Mouse (Mus musculus) hindbrain, embryonic 12.5 days (tissue): ENCODE data around the gene Coro2a. TPM values are rescaled to one million over a fixed set of nuclear protein-coding genes. Genes with fewer than 3 reads are reported as not detected.
"Not testable (repeated sequence)": the region's sequence is repeated elsewhere in the genome, so short reads cannot be mapped to it uniquely, and the experiment has no call there.

Source experiments
- ATAC-seq: fragments of 200-750 bp; cut with Nextera tagmentation; 2 replicates; pipeline ENCODE4 v1.8.0; 2017; ENCODE audit warnings: moderate TSS enrichment; ENCODE audit not compliant: low FRiP score
- H3K27ac ChIP-seq: fragments of 300-500 bp; sonication (generic); 2 replicates; pipeline ENCODE4 v1.5.1; 2016; ENCODE audit warnings: mild to moderate bottlenecking
- H3K27me3 ChIP-seq: fragments of 300-500 bp; sonication (generic); 2 replicates; pipeline ENCODE4 v1.6.1; 2016; ENCODE audit warnings: mild to moderate bottlenecking
- H3K36me3 ChIP-seq: fragments of 300-500 bp; sonication (generic); 2 replicates; pipeline ENCODE4 v1.6.1; 2016; ENCODE audit warnings: mild to moderate bottlenecking
- H3K4me1 ChIP-seq: fragments of 300-500 bp; sonication (generic); 2 replicates; pipeline ENCODE4 v1.6.1; 2016
- H3K4me2 ChIP-seq: fragments of 300-500 bp; sonication (generic); replicated peaks from 2 replicates; pipeline ENCODE4 v1.6.1; 2016; ENCODE audit warnings: mild to moderate bottlenecking
- H3K4me3 ChIP-seq: fragments of 300-500 bp; sonication (generic); 2 replicates; pipeline ENCODE4 v1.5.1; 2016; ENCODE audit warnings: mild to moderate bottlenecking
- H3K9ac ChIP-seq: fragments of 300-500 bp; sonication (generic); 2 replicates; pipeline ENCODE4 v1.6.1; 2016; ENCODE audit warnings: mild to moderate bottlenecking, moderate library complexity
- H3K9me3 ChIP-seq: fragments of 300-500 bp; sonication (generic); replicated peaks from 2 replicates; pipeline ENCODE4 v1.6.1; 2016; ENCODE audit warnings: mild to moderate bottlenecking
- WGBS: fragments of 180-500 bp; shearing (Covaris S2); methylation state at CpG from one replicate; pipeline ENCODE4 v1.1.7; 2016; 5-methylcytosine and 5-hydroxymethylcytosine counted together
- polyA plus RNA-seq: library from polyadenylated mRNA; unstranded; fragments of >200 nt; fragmentation: Nextera tagmentation; extraction: Ambion mirVana; gene quantifications from 2 replicates; pipeline ENCODE4 v1.2.1, GENCODE M21; 2016

The Coro2a gene
- polyA plus RNA-seq, 1 experiment from 2014 or later: 7.0 TPM

DNA sequence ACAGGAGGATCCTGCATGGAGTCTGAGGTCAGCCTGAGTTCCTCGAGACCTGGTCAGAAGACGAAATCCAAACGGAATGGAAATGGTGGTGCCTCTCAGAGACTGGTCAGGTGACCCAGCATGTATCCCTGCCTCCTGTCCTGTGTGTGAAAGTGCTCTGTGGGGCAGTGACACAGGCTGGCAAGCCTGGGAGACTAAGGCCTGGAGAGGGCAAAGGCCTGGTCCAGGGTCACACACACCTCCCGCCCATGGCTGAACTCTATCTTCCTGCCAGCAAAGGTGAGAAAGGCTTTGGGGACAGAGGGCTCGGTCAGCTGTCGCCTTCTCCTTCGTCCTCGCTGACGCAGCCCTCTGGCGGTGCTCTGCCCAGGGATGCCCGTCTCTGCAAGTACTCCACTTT lies 3.4 kb upstream of the Coro2a start:
- Histone ChIP-seq H3K36me3 (no peaks in the 10 kb centered on the region), H3K27ac (no peak overlapping the region), H3K4me2 (no peak overlapping the region), H3K9ac (no peak overlapping the region), H3K4me1 (peaks cover 15% of the 10 kb centered on the region), H3K9me3 (no peaks in the 10 kb centered on the region), H3K27me3 (peaks cover 27% of the 10 kb centered on the region), H3K4me3 (no peak overlapping the region)
- no peak for ATAC-seq
- 56% methylated on average over 11 of the region's 11 CpGs for WGBS

DNA sequence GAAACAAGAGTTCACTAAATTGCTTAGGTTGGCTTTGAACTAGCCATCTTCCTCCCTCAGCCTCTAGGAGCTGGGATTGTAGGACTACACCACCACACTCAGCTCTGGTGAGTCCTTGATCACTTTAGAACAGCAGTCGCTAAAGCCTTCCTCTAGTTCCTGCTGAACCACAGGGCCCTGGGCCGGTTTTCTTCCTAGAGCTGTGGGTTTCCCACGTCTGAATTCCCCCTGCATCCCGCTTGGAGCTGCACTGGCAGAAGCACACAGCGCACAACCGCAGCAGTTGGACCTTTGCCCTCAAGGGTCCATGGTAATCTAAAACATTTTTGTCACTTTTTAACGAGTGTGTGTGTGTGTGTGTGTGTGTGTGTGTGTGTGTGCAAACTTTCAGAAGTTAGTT lies 702 bp upstream of the Coro2a start:
- H3K4me1 ChIP-seq: peaks cover 15% of the 10 kb centered on the region
- no peak overlapping the region for H3K4me3 ChIP-seq
- no peak overlapping the region for H3K27ac ChIP-seq
- no peak overlapping the region for H3K9ac ChIP-seq
- no peak overlapping the region for H3K4me2 ChIP-seq
- no peaks in the 10 kb centered on the region for H3K36me3 ChIP-seq
- H3K9me3 ChIP-seq: no peaks in the 10 kb centered on the region
- peaks cover 48% of the 10 kb centered on the region for H3K27me3 ChIP-seq
- WGBS: 64% methylated on average over 7 of the region's 7 CpGs
- no peak for ATAC-seq

DNA sequence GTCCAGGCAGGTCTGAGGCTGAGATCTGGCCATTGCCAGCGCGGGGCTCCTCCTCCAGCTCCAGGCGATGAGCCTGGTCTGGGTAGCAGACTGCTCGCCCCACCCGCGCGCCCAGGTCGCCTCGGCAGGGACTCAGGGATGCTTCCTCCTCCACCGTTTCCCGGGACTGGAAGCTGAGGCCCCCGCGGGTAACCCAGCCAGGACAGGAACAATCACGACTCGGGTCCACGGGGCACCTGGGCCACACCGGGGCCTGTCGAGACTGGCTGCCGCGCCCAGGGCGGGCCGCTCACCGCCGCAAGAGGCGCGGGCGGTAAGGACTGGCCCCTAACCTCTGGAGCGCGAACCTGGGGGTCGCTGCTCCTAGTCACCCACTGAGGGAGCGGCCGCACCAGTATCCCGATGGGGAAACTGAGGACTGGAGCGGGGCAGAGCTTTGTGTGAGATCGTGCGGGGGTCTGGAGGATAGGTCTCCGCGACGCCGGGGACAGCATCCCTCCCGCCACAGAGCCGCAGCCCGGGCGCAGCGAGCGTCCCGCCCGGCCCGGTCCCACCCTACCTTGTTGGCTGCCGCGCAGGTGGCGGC lies 651 bp downstream of the Coro2a start:
- Histone ChIP-seq H3K9me3 (no peaks in the 10 kb centered on the region), H3K36me3 (no peaks in the 10 kb centered on the region), H3K4me2 (peak overlapping the region; percentile 95), H3K4me3 (peak overlapping the region; percentile 61), H3K27ac (no peak overlapping the region), H3K27me3 (peaks cover 57% of the 10 kb centered on the region), H3K9ac (peak overlapping the region; percentile 70), H3K4me1 (peaks cover 15% of the 10 kb centered on the region)
- peak; percentile 64 for ATAC-seq
- WGBS: under 1% methylated on average over 46 of the region's 52 CpGs

DNA sequence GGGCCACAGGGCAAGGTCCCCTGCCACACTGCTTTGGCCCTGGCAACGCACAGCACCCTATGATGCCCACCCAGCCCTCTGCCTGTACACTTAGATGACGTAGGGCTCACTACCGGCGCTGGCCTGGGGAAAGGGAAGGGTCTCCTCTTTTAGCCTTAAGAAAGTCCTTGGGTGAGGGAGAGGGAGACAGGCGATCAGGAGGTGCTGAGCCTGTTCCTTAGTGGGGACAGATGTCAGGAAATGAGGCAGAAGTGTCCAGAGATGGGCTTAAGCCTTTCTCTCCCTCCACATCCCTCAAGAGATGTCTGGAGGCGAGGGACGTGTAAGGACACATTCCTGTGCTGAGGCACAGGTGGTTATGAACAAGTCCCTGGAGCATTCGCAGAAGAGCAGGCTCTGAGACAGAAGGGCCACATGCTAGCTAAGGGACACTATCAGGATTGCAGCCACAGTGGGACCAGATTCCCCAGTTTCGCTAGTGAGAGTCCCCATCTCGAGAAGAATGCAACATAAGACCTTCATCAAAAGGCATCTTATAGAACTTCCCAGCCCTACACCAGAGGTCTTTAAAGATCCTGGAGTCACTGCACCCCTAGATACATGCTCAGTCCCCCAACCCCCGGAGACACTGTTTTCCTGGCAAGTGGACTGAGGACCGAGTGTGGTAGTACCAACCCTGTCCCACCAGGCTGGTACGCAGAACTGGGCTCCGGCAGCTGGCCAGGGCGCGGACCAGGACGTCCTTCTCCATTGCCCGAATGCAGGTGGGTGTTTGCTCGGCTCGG lies 1.3 kb downstream of the Coro2a start:
- peaks cover 60% of the 10 kb centered on the region for H3K27me3 ChIP-seq
- peaks cover 15% of the 10 kb centered on the region for H3K4me1 ChIP-seq
- ATAC-seq: peak; percentile 3; the same call in 1 of the 2 replicates
- 39% methylated on average over 20 of the region's 20 CpGs for WGBS
- H3K4me3 ChIP-seq: peak overlapping the region; percentile 61
- no peak overlapping the region for H3K27ac ChIP-seq
- no peaks in the 10 kb centered on the region for H3K36me3 ChIP-seq
- peak overlapping the region; percentile 70 for H3K9ac ChIP-seq
- peak overlapping the region; percentile 95 for H3K4me2 ChIP-seq
- no peaks in the 10 kb centered on the region for H3K9me3 ChIP-seq

DNA sequence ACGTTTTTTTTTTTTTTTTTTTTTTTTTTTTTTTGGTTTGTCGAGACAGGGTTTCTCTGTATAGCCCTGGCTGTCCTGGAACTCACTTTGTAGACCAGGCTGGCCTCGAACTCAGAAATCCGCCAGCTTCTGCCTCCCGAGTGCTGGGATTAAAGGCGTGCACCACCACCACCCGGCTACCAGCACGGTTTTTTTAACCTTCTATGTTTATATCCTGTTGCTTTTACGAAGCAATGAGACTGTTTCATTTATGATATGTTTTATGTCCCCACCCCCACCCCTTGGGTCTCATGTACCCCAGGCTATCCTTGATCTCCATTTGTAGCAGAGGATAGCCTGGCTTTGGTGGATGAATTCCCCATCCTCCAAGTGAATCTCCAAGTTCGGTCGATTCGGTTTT lies 2.4 kb downstream of the Coro2a start:
- H3K36me3 ChIP-seq, H3K4me2 ChIP-seq, H3K9ac ChIP-seq, H3K27ac ChIP-seq, H3K9me3 ChIP-seq, H3K4me3 ChIP-seq, ATAC-seq: not testable (repeated sequence)
- peaks cover 13% of the 10 kb centered on the region for H3K4me1 ChIP-seq
- H3K27me3 ChIP-seq: peaks cover 57% of the 10 kb centered on the region
- WGBS: 84% methylated on average over 12 of the region's 12 CpGs

DNA sequence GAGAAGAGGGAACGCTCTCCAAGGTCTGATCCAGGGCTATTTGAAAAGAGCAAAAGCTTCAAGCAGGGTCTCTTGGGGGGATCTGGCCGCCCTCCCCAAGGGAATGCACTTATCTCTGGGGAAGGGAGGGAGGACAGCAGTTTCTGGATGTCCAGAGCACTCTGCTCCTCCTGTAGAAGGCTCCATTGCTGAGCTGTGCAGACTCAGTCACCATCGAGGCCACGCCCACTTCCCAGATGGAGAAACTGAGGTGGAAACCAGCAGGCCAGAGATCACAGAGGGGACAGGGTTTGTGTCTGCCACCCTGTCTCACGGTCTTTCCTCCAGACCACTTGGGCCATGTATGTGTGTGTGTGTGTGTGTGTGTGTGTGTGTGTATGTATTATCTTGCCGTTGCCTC lies 3.0 kb downstream of the Coro2a start:
- no peak overlapping the region for H3K9ac ChIP-seq
- H3K36me3 ChIP-seq: no peaks in the 10 kb centered on the region
- H3K4me1 ChIP-seq: peaks cover 6% of the 10 kb centered on the region
- no peak overlapping the region for H3K27ac ChIP-seq
- 77% methylated on average over 6 of the region's 6 CpGs for WGBS
- no peaks in the 10 kb centered on the region for H3K9me3 ChIP-seq
- no peak overlapping the region for H3K4me2 ChIP-seq
- H3K4me3 ChIP-seq: no peak overlapping the region
- no peak for ATAC-seq
- H3K27me3 ChIP-seq: peaks cover 55% of the 10 kb centered on the region

DNA sequence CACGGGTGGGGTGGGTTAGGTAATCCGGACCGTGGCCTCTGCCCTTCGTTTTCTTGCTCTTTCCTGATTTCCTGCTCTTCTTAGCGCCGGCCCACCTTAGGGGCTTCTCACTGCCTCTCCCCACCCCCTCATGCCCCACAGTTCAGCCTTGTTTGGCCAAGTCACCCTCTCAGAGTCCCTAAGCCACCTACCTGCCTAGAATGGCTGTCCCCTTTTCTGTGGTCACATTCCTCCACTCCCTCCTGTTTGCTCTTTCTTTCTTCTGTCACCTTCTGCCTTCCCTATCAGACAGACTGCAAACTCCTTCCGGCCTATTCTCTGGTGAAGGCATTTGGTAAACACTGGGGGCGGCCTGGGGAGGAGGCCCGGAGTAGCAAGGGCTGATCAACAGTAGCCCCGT lies 3.9 kb downstream of the Coro2a start:
- Histone ChIP-seq H3K9ac (no peak overlapping the region), H3K4me2 (no peak overlapping the region), H3K4me3 (no peak overlapping the region), H3K4me1 (peaks cover 6% of the 10 kb centered on the region), H3K27ac (no peak overlapping the region), H3K27me3 (peaks cover 52% of the 10 kb centered on the region), H3K36me3 (no peaks in the 10 kb centered on the region), H3K9me3 (no peaks in the 10 kb centered on the region)
- WGBS: 66% methylated on average over 10 of the region's 10 CpGs
- no peak for ATAC-seq

DNA sequence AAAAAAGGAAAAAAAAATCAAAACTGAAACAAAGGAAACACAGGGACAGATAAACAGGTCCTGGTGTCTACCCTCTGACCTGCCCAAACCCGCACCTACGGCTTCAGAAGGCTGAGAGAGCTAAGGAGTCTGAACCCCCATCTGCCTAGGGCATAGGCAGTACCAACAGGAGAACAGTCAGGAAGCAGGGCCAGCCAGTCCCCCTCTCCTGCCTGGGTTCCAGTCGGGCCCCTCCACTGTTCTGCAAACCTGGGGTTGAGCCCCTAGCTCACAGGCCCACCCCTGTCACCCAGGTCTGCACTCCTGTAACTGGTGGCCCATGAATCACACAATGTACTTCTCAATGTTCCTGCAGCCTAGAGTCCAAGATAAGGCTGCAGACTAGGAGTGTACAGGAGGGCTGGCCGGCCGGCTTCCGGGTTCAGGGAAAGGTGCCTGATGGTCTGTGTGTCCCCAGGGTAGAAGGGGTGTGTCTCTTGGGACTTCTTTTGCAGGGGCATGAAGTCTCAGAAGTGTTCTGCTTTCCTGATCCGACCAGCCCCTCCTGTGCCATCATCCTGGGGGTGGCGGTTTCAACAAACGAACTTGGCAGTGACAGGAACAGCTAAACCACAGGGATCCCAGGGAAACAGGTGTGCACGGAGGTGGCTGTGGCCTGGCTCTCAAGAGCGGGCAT lies 4.6 kb downstream of the Coro2a start:
- H3K9ac ChIP-seq: no peak overlapping the region
- H3K27ac ChIP-seq: no peak overlapping the region
- peaks cover 45% of the 10 kb centered on the region for H3K27me3 ChIP-seq
- no peak overlapping the region for H3K4me2 ChIP-seq
- no peaks in the 10 kb centered on the region for H3K9me3 ChIP-seq
- 74% methylated on average over 11 of the region's 11 CpGs for WGBS
- no peaks in the 10 kb centered on the region for H3K36me3 ChIP-seq
- peaks cover 6% of the 10 kb centered on the region for H3K4me1 ChIP-seq
- ATAC-seq: no peak
- H3K4me3 ChIP-seq: no peak overlapping the region

DNA sequence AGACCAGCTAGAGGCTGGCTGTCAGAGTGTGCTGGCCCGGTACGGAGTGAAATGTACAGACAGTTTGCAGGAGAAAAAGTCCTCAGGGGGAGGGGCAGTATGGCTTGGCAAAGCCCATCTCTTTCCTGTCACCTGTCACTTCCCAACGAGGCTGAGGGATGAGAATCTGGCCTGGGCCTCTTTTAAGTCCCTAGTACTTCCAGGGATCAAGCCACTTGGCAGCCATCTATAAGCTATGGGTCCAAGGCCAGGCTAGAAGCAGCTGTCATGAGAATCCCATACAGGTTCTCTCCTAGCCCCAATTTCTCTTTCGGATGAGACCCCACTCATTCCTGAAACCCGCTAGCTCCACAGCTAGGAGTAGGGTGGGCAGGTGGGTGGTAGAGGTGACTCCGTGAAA lies 5.6 kb downstream of the Coro2a start:
- H3K27ac ChIP-seq: no peak overlapping the region
- no peak overlapping the region for H3K4me2 ChIP-seq
- no peaks in the 10 kb centered on the region for H3K36me3 ChIP-seq
- no peak overlapping the region for H3K4me3 ChIP-seq
- H3K9me3 ChIP-seq: no peaks in the 10 kb centered on the region
- H3K27me3 ChIP-seq: peaks cover 43% of the 10 kb centered on the region
- peaks cover 5% of the 10 kb centered on the region for H3K4me1 ChIP-seq
- ATAC-seq: no peak
- WGBS: 78% methylated on average over 6 of the region's 6 CpGs
- no peak overlapping the region for H3K9ac ChIP-seq

DNA sequence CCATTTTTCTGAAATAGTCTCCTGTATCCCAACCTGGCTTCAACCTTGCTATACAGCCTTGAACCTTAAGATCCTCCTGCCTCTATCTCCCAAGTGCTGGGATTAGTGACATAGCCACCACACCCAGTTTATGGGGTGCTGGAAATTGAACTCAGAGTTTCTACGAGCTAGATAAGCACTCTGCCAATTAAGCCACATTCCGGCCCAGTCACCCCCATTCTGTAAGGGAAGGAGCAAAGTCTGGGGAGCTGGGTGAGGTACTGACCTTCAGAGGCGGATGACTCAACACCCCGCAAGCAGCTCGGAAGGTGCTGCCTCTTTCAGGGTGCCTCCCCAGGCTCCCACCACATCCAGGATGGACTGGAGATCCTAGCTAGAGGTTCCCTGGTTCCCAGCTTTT lies 7.9 kb downstream of the Coro2a start:
- H3K4me2 ChIP-seq: no peak overlapping the region
- no peak for ATAC-seq
- no peak overlapping the region for H3K4me3 ChIP-seq
- H3K9me3 ChIP-seq: no peaks in the 10 kb centered on the region
- no peak overlapping the region for H3K9ac ChIP-seq
- 90% methylated on average over 5 of the region's 5 CpGs for WGBS
- no peaks in the 10 kb centered on the region for H3K4me1 ChIP-seq
- no peaks in the 10 kb centered on the region for H3K36me3 ChIP-seq
- H3K27ac ChIP-seq: no peak overlapping the region
- H3K27me3 ChIP-seq: peaks cover 23% of the 10 kb centered on the region

DNA sequence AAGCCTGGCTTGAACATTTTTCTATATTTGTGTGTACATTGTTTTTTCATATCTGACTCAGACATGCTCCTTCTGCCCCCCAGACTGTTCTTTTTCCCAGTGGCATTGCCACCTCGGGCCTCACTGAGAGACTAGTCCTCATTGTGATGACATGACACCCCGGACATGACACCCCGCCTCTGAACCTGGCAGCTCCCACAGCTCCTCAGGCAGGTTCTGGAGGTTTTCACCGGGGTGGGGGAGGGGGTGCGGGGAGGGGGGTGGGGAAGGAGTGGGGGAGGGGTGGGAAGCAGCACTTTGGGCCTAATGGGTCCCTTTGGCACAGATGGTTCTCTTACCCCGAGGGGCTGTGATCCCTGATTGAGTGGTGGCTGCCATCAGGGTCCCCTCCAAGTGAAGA lies 8.5 kb downstream of the Coro2a start:
- Histone ChIP-seq H3K9ac (no peak overlapping the region), H3K36me3 (no peaks in the 10 kb centered on the region)
- peak; percentile 51; the same call in 1 of the 2 replicates for ATAC-seq

DNA sequence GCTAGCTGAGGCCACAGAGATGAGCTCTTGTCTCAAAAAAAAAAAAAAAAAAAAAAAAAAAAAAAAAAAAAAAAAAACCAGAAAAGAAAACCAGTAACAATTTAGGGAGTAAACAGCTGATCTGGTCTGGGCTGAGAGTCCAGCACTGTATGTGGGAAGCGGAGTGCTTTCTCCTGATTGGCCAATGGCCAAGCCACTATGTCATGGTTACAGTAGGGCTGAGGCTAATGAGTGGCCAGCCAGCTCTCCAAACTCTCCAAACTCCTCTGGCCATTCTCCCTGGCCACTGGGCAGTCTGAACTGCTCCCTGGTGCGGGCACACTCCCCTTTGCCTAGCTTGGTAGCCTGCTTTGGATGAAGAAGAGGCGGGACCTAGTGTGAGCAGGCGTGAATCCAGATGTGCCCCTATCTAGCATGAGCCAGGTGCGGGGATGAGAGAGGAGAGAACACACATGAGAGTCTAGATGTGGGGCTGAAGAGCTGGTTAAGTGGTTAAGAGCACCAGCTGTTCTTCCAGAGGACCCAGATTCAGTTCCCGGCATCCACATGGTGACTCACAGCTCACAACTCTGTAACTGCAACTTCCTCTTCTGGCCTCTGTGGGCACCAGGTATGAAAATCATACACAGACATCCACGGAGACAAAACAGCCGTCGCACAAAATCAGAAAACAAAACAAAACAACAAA lies 10.0 kb downstream of the Coro2a start:
- no peak for ATAC-seq
- no peak overlapping the region for H3K4me2 ChIP-seq
- H3K36me3 ChIP-seq: no peaks in the 10 kb centered on the region
- H3K4me1 ChIP-seq: no peaks in the 10 kb centered on the region
- WGBS: 91% methylated on average over 9 of the region's 9 CpGs
- H3K4me3 ChIP-seq: no peak overlapping the region
- no peaks in the 10 kb centered on the region for H3K9me3 ChIP-seq
- no peak overlapping the region for H3K9ac ChIP-seq
- H3K27ac ChIP-seq: no peak overlapping the region
- 0 out of 2 replicates have a peak, but pooled peaks cover 6% of the 10 kb centered on the region for H3K27me3 ChIP-seq

More for the DNA sequence above, 8.5 kb downstream of the Coro2a start:
- H3K27me3 ChIP-seq: peaks cover 18% of the 10 kb centered on the region
- H3K27ac ChIP-seq: no peak overlapping the region
- no peak overlapping the region for H3K4me2 ChIP-seq
- no peaks in the 10 kb centered on the region for H3K9me3 ChIP-seq
- no peaks in the 10 kb centered on the region for H3K4me1 ChIP-seq
- 50% methylated on average over 6 of the region's 6 CpGs for WGBS
- H3K4me3 ChIP-seq: no peak overlapping the region
